Mouse (Mus musculus) testis, adult 2 months (tissue): Measurements from ENCODE around the gene Foxp3. TPM values are rescaled to one million over a fixed set of nuclear protein-coding genes. Genes with fewer than 3 reads are reported as not detected.

Experiments used
- H3K27ac ChIP-seq: fragments of 200-500 bp; 2 replicates; pipeline ENCODE4 v1.5.1; 2012; ENCODE audit warnings: low read depth, low read length; ENCODE audit not compliant: control insufficient read depth, insufficient read depth
- H3K27me3 ChIP-seq: fragments of 200-500 bp; 2 replicates; pipeline ENCODE4 v1.6.1; 2012; ENCODE audit warnings: mild to moderate bottlenecking, low read length, moderate library complexity; ENCODE audit not compliant: control insufficient read depth, insufficient read depth
- H3K36me3 ChIP-seq: fragments of 200-500 bp; 2 replicates; pipeline ENCODE4 v1.6.1; 2012; ENCODE audit warnings: mild to moderate bottlenecking, low read length; ENCODE audit not compliant: control insufficient read depth, insufficient read depth
- H3K4me1 ChIP-seq: fragments of 200-500 bp; 2 replicates; pipeline ENCODE4 v1.6.1; 2012; ENCODE audit warnings: low read length; ENCODE audit not compliant: control insufficient read depth, insufficient read depth
- H3K4me3 ChIP-seq: fragments of 200-500 bp; 2 replicates; pipeline ENCODE4 v1.5.1; 2012; ENCODE audit warnings: low read depth, mild to moderate bottlenecking, low read length, moderate library complexity, mixed read lengths; ENCODE audit not compliant: control insufficient read depth
- CTCF ChIP-seq: fragments of 200-500 bp; IDR thresholded peaks from 2 replicates; pipeline ENCODE4 v1.5.1; 2012; ENCODE audit warnings: low read depth, mild to moderate bottlenecking, inconsistent platforms, low read length, moderate library complexity; ENCODE audit not compliant: control insufficient read depth, insufficient read depth, insufficient replicate concordance
- POLR2A ChIP-seq: fragments of 200-500 bp; IDR thresholded peaks from 2 replicates; pipeline ENCODE4 v1.6.1; 2012; ENCODE audit warnings: low read depth, mild to moderate bottlenecking, inconsistent platforms, low read length, moderate library complexity; ENCODE audit not compliant: control insufficient read depth
- polyA plus RNA-seq: library from polyadenylated mRNA; depleted of rRNA; stranded (reverse); fragments of >200 nt; gene quantifications from 2 replicates; pipeline ENCODE4 v1.2.3, GENCODE M21; 2012

Gene Foxp3
- polyA plus RNA-seq, 1 experiment = 0.23 TPM

DNA sequence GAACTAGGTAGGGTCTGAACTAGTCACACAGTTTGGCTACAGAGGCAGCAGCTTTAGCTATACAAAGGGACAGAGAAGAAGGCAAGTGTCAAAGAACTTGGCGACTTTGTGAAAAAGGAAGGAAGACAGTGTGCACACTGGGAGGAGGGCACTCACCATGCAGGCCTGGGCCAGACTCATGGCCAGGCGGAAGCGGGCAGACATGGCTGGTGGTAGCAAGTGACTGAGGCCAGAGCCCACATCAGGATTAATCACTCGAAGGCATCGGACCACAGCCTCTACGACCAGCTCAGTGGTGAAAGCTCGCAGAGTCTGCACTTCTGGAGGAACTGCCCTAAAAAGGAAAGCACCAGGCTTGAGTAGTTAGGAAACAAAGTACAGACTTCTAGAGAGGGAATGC is 30.6 kb downstream of the Foxp3 start:
- Histone ChIP-seq H3K4me1 (peaks cover 3% of the 10 kb centered on the region; the same call in 1 of the 2 replicates), H3K4me3 (no peak overlapping the region), H3K27me3 (no peaks in the 10 kb centered on the region), H3K27ac (no peak overlapping the region), H3K36me3 (no peaks in the 10 kb centered on the region)
- TF ChIP-seq POLR2A = no peak
- no peak for TF ChIP-seq CTCF

DNA sequence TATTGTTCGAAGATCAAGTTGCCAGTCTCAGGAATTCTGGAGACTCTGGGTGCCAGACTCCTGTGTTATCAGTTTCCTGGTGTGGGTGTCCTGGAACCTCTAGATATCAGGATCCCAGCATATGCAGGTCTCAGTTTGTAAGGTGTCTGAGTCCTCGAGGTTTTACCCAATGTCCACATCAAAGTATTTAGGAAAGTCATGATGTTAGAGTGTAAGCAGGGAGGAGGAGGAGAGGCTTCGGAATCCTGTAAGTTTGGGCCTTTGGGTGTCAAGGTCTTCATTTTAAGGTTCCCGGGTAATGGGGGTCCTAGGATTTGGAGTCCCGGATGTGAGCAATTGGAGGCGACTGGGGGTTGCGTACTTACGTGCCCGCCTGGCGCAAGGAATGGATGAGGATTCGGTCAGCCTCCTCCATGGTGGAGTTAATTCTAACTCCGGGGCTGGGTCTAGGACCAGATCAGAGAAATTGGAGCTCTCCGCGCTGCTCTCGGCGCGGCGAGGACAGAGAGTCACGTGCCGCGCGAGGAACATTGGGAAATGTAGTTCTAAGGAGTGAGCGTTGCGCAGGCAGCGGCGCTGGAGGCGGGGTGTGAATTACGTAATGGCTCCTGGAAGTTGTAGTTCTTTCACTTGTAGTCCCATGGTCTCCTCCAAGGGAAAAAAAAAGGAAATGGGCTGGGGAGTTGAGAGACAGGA is 31.6 kb downstream of the Foxp3 start, which contains the start of gene Ccdc22:
TSS of gene Ccdc22 (minus strand) at position 639 of the 696 bp plus-strand sequence.
- Histone ChIP-seq H3K4me3 (peak within 1 kb of the TSS; percentile 87), H3K27me3 (no peaks in the 10 kb centered on the region), H3K36me3 (no peaks in the 10 kb centered on the region), H3K27ac (0 out of 2 replicates have a peak within 1 kb of the TSS, but pooled peaks have one; percentile 13), H3K4me1 (peaks cover 5% of the 10 kb centered on the region; the same call in 1 of the 2 replicates)
- TF ChIP-seq POLR2A = no peak
- TF ChIP-seq CTCF = no peak

DNA sequence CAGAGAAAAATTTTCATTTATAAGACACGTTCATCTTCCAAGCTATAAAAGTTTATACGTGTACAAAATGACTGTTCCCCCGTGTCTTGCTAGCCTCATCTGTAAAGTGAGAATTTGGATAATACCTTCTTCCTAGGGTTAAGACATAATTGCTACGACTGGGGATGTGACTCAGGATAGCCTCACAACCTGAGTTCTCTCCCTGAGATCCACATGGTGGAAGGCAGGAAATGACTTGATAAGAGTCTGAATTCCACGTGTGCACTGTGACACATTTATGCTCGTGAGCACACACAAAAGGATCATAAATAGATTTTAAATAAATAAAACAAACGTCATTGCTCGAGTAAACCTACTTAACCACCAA is 32.1 kb downstream of the Foxp3 start:
- Histone ChIP-seq H3K4me3 (peak overlapping the region; percentile 87; the same call in 1 of the 2 replicates), H3K36me3 (no peaks in the 10 kb centered on the region), H3K27me3 (no peaks in the 10 kb centered on the region), H3K27ac (no peak overlapping the region), H3K4me1 (peaks cover 7% of the 10 kb centered on the region; the same call in 1 of the 2 replicates)
- TF ChIP-seq POLR2A = no peak
- TF ChIP-seq CTCF = no peak

DNA sequence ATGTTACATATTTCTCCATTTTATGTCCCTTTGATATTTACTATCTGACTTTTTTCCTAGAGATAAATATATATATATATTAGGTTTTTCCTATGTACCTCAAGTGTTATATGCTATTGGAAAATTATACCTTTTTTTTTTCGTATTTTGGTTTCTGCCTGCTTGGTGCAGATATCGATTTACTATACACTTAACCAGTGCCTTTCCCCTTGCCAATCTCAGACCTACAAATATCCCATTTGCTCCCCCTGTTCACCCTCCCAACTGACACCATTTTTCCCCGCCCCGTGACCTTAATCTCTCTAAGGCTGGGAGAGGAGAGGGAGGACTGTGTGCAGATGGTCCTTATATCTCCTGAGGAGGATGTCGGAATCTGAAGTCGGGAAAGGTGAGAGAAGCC is 33.3 kb downstream of the Foxp3 start, which contains the start of gene Cacna1f:
TSS of gene Cacna1f (plus strand) at position 301 of the 400 bp plus-strand sequence.
- TF ChIP-seq CTCF (no peak), POLR2A (no peak)
- Histone ChIP-seq H3K4me3 (no peak within 1 kb of the TSS), H3K36me3 (no peaks in the 10 kb centered on the region), H3K27ac (no peak within 1 kb of the TSS), H3K27me3 (no peaks in the 10 kb centered on the region), H3K4me1 (peaks cover 7% of the 10 kb centered on the region; the same call in 1 of the 2 replicates)

DNA sequence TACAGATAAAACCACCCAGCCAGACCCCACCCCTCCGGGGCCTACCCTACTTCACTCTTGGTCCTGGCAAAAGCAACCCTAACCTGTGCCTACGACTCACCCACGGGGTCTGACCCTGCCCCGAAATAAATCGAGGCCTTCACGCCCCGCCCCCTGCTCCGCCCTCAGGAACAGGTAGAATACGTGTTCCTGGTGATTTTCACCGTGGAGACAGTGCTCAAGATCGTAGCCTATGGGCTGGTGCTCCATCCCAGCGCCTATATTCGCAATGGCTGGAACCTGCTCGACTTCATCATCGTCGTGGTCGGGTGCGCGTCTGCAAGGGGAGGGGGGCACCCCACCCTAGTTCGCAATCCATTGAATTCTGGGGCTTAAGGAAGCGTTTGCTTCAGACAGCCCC is 36.6 kb downstream of the Foxp3 start:
- Histone ChIP-seq H3K4me1 (peaks cover 5% of the 10 kb centered on the region; the same call in 1 of the 2 replicates), H3K27ac (no peak overlapping the region), H3K4me3 (no peak overlapping the region; the same call in 1 of the 2 replicates), H3K36me3 (no peaks in the 10 kb centered on the region), H3K27me3 (no peaks in the 10 kb centered on the region)
- no peak for TF ChIP-seq POLR2A
- TF ChIP-seq CTCF = no peak

DNA sequence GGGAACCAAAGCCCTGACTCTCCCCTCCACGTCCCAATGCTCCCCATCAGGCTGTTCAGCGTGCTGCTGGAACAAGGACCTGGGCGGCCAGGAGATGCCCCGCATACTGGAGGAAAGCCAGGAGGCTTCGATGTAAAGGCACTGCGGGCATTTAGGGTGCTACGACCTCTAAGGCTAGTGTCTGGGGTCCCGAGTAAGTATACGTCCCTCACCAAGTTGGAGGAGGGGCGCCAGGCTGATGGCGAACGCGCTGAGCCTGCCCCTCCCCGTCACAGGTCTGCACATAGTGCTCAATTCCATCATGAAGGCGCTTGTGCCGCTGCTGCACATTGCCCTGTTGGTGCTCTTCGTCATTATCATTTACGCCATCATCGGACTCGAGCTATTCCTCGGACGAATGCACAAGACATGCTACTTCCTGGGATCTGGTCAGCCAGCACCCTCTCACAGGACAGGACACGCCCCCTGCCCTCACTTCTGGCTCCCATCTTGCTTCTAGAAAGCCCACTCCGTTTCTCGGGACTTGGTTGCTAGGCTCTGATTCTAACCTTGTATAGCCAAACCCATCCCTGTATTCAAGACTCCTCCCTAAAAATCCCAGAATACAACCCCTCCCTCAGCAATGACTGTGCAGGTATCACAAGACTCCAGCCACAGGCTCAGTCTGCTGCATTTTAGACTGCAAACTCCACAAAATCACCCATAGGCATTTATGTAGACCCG is 37.3 kb downstream of the Foxp3 start:
- Histone ChIP-seq H3K36me3 (no peaks in the 10 kb centered on the region), H3K27ac (no peak overlapping the region), H3K4me1 (peaks cover 4% of the 10 kb centered on the region; the same call in 1 of the 2 replicates), H3K4me3 (peak overlapping the region; percentile 19), H3K27me3 (no peaks in the 10 kb centered on the region)
- TF ChIP-seq POLR2A (no peak), CTCF (no peak)

DNA sequence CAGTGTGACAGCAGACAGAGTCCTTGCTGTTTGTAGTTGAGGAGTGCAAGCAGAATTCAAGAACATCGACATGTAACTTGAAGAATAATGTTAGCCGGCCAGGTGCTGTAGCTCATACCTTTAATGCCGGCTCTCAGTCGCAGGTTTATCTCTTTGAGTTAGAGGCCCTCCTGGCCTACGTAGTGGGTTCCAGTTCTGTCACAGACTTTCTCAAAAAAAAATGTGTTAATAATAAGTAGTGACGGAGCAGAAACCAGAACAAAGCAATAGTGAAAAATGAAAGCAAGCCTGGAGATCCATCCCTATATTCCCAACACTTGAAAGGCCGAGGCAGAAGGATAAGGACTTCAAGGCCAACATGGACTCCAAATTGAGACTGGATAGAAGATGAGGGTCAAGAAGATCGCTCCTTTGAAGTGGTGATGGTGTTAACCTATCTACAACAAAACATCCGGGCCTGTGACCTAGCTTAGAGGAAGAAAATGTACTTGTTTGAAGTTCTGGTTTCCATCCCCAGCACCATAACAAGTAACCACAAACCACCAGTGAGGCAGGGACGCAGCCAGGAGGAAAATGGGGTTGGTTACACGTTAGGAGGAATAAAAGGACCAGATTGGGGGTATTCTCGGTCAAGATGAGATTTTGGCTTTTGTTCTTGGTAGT is 44.6 kb downstream of the Foxp3 start:
- no peak for TF ChIP-seq CTCF
- TF ChIP-seq POLR2A = no peak
- Histone ChIP-seq H3K4me3 (no peak overlapping the region), H3K27me3 (no peaks in the 10 kb centered on the region), H3K36me3 (no peaks in the 10 kb centered on the region), H3K4me1 (no peaks in the 10 kb centered on the region), H3K27ac (no peak overlapping the region)
